Mouse (Mus musculus) lung, adult 2 months (tissue): Measurements from ENCODE around the gene Mprip.

Experiments used
- CTCF ChIP-seq: fragments of 200-500 bp; IDR thresholded peaks from 2 replicates; pipeline ENCODE4 v1.5.1; 2011; ENCODE audit warnings: mild to moderate bottlenecking, low read length, control low read depth; ENCODE audit not compliant: insufficient read depth
- POLR2A ChIP-seq: fragments of 200-500 bp; IDR thresholded peaks from 2 replicates; pipeline ENCODE4 v1.6.1; 2011; ENCODE audit warnings: low read depth, mild to moderate bottlenecking, control low read depth, low read length, borderline replicate concordance; ENCODE audit errors: extremely low read depth

- TF ChIP-seq POLR2A (no peak), CTCF (no peak)
These were observed 16.1 kb upstream of the Mprip start for GRCm38 (mm10) chr11:59645036-59645435.
